Mouse (Mus musculus) lung, postnatal 14 days (tissue): ENCODE data around the gene Klhl3.

Source experiments
- DNase-seq: peaks from one replicate; pipeline ENCODE4 v3.0.0; 2021

The Klhl3 gene

DNA sequence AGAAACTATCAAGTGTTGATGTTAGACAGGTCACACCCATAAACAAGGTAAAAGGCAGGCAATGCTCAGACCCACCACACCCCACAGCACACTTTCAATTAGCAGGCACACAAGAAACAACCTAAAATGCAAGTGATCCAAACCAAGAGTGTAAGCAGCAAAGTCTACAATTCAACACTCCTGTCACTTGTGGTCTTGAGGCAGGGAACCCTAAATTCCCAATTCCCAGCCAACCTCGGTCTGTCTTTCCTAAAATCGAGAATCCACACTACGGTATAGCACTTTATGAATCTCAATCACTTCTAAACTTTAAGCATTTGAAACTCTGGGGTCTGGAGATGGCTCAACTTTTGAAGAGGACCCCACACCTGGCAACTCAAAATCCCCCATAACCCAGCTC lies 10.9 kb upstream of the Klhl3 start:
- DNase-seq, result no peak

DNA sequence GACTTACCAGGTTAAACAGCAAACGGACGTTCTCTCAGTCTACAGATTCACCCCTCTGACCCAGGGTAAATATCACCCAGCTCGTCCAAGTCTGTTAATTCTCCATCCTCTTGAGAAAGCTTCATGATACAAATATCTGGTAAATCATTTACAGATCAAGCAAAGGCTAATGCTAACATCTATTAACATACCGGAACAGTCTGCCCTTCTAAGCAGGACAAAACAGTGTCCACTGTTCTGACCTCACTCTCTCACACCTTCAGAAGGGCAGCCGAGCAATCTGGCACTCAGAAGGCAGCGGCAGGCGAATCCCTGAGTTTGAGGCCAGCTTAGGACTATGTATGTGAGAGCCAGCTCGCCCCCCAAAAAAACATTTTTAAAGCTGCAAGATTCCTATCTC lies 10.0 kb upstream of the Klhl3 start:
- DNase-seq, result no peak

DNA sequence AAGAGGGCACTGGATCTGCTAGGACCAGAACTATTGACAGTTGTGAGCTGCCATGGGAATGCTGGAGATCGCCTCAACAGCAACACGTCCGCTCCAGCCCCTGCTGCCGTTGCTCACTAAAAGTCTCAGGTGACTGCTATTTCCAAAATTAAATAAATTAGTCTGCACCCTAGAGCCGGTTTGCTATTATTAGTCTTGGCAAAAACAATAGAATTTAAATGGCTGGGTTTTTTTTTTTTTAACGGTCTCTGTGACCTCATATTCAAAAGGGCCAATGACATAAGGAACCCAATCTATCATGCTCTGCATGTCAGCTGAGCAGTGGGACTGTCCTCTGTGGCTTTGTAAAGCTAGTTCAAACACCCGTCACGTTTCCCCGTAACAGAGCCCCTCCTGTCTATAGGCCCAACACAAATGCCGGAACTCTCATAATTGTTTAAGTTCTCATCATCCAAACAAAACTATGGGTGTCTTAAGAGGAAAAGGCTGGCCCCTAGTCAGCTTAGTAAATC lies 9.4 kb upstream of the Klhl3 start:
- no peak for DNase-seq

DNA sequence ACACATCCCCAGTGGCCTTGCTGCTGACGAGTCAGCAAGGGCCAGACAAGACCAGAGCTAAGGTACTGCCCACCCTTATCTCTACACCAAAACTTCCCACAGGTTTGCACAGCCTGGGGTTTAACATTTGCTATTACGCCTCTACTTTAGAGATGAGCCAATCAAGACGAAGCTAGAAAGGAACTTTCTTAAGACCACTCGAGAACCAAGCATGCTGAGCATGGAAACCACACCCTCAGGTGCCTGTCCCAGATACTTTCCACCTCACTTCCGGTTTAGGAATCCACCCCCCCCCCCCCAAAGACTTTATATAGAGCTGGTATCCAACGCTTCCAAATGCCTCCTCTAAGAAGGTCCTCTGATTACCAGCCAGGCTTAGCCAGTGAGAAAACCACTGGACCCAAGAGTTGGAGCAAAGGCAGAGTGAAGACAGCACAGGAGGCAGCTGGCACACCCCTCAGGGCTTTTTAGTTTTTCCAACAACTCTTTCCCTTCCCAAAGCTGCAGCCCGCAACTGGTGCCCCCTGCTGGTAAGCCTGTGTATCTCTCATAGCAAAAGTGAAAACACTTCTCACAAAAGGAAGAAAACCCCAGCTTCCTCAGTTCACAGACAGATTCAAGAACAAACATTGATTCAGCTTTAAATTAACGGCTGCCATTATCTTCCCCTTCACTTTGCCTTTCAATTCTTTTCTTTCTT lies 4.1 kb upstream of the Klhl3 start:
- DNase-seq, result peak; percentile 81

DNA sequence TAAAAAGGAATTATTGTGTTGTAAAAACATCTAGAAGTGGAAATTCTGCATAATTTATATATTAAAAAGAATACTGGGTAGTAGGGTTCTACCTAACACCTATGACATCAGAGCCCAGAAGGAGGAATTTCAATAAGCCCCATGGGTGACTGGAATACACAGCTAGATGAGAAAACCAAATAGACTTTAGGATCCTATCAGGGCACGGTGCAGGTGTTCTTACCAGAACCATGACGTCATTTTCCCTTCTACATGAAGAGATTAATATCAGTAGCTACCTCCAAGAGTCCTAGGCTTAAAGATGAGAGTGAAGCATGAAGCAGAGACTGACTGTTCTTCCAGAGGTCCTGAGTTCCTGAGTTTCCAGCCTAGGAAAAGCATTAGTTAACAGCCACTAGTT lies 3.4 kb upstream of the Klhl3 start:
- no peak for DNase-seq

DNA sequence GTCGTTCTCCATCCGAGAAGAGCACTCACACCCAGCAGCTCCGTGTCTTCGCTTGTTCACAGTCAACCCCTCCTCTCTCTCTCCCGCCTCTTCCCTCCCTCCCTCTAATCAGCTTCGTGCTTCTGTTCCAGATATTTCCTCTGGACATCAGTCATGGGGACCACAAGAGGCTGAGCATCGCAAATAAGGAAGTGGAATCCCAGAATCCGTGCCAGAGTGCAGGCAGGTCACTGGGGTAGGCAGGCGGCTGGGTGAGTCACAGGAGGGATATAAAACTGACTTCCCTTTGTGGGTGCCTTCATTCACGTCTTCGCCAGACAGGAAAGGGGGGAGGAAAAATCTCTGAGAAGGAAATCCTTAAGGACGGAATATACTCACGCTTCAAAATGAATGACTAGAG lies 1.8 kb upstream of the Klhl3 start:
- peak; percentile 49 for DNase-seq

DNA sequence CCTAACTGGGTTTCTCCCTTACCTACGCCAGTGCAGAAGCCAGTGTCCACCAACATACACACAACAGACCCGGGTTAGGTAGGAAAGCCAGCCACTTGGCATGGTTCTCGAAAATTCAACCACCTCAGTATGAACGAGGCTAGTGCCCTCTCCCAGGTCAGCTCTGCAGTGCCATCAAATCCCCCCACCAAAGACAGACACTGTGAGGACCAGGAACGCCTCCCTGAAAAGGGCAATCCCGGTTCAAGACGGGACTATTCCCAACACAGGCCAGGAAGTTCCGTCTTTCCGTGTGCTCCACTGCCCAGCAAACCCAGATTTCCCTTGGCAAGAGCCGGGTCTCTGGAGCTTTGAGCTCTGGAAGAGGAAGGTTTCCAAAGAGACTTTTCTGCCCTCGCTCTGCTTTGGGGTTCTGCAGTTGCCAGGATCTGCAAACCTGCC lies 771 bp downstream of the Klhl3 start:
- no peak for DNase-seq

DNA sequence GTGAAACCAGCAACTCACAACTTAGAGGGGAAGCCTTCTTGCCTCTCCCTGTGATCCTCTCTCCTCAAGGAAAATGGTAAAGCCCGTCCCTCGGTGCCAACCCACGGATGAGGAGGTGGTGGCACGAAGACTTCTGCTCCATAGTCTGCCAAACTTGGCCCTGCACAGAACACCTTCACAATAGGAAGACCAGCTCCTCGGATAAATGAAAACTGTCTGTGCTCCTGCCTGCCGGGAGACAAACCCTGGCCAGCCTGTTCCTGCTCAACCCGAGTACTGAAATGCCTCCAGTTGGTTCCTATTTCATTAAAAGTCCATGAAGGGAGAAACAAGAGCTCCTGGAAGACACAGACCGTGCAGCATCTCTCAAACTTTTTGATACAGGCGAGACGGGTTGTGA lies 1.2 kb downstream of the Klhl3 start:
- no peak for DNase-seq

DNA sequence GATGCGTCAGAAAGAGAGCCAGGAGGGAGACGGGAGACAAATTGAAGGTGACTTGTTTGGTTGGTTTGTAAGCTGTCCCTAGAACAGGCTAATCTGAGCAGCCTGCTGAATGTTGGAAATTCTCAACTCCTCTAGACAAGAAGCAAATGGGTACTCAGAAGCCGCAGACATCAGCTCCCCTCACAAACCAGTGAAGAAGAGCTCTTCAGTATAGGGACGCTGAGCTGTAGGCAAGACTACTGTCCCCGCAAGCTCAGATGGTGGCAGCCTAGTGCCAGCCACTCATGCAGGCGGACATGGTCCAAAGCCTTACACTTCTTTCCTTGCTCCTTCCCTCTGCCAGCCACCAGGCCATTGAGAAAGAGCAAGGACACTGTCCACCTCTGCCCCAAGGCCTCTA lies 2.1 kb downstream of the Klhl3 start:
- DNase-seq, result no peak

DNA sequence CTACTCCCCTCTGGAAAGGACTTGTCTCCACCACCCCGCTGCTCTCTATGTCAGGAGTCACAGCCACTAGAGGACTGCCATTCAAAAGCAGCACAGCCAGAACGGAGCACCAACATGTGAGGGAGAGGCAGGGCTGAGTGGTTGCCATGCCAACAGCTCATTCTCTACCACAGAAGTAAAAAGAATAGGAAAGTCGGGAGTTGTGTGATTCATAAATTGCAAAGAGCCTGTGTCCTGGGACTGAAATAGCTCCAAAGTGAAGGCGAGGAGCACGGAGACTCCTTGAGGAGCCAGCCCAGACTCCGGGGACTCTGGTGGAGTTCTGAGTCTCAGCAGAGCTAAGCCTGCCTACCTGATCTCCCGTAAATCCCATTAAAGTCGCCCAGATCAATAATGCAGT lies 22.7 kb downstream of the Klhl3 start:
- no peak for DNase-seq

DNA sequence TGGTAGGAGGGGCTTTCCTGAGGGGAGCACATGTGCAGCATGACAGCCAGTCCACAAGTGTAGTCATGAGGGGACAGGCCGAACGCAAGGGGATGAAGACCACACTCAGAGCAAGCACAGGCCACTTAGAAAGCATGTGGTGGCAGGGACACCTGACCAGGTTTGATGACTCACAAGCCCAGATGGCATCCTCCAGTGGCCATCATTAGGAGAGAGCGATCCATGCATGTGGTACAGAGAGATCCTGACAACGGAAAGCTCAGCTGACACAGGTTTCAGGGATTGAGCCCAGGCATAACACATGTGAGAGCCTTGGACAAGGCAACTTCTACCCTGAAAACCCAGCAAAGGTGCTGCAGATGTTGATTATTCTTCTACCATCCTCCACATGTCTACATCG lies 29.0 kb downstream of the Klhl3 start:
- DNase-seq, result no peak

DNA sequence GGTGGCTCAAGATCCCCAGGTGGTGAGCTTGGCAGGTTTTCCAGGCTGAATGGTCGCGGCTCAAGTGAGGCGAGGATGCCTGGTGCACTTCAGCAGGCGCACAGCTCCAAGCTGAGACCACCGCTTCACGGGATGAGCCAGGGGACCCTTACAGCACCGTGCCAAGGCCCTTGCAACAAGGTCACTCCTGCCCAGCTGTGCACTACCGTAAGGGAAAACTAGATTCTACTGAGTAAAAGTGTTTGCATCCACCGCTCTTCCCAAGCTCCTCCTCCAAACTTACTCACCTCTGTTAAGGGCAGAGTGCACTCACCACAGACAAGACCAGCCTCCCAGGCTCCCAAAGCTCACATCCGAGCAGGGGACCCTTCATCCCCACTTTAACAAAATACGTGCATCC lies 29.9 kb downstream of the Klhl3 start:
- DNase-seq, result no peak

DNA sequence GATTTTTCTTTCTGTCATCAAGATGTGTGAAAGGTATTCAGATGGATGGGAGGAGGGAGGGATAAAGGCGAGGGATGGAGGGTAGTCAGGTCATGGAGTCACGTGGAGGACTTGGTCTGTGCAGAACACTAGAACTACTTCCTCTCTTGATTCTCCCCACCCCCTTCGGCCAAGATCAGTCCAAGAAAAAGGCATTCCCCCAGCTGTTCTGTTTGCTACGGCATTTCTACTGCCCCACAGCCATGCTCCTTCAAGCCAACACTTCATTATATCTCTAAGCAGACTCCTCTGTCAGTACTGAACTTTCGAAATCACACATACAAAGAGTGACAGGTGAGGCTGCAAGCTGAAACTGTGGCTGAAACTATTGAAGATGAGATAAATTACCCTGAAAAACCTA lies 30.3 kb downstream of the Klhl3 start:
- DNase-seq, result peak; percentile 31

DNA sequence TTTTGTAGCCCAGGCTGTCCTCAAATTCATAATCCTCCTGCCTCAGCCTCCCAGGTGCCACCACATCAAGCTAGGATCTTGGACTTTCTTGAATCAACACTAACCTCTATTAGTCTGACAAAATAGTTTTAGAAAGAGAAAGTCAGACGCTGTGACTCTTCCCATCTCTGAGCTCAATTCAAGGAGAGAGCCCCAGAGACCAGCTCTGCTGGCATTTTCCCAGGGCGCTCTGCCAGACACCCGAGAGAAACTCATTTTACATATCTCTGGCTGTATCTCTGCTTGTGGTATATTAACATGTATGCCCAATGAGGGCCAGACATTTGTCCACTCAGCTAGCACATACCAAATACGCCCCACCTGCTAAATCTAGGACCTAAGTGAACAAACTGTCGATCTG lies 35.0 kb downstream of the Klhl3 start:
- DNase-seq, result no peak

DNA sequence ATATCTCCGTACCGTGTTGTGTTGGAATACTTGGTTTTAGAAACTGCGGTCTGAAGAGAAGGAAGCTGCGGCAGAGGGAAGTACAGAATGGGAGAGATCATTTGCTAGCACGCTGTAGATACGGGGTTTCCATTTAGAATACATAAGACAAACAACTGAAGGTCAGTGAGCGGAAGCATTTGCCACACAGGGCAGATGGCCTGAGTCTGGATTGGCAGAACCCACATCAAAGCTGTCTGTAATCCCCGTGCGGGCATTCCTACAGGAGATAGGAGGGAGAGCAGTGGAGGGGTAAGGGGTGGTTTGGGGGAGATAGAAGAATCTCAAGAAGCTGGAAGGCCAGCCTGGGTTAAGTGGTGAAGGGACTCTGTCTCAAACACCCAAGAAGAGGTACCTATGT lies 38.5 kb downstream of the Klhl3 start:
- DNase-seq, result no peak

DNA sequence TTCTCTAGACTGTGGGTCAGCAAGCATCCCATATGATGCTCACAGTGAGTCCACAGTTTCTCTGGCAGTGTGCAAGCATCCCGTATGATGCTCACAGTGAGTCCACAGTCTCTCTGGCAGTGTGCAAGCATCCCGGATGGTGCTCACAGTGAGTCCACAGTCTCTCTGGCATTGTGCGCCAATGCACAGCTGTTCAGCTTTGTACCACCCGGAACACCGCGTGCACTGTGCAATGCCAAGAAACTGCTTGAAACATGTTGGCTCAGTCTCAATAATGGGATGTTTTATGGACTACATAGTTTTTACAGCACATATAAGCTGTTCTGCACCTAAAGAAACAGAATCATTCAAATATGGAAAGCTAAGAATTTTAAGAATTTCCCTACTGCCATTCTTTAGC lies 38.9 kb downstream of the Klhl3 start:
- DNase-seq, result no peak

DNA sequence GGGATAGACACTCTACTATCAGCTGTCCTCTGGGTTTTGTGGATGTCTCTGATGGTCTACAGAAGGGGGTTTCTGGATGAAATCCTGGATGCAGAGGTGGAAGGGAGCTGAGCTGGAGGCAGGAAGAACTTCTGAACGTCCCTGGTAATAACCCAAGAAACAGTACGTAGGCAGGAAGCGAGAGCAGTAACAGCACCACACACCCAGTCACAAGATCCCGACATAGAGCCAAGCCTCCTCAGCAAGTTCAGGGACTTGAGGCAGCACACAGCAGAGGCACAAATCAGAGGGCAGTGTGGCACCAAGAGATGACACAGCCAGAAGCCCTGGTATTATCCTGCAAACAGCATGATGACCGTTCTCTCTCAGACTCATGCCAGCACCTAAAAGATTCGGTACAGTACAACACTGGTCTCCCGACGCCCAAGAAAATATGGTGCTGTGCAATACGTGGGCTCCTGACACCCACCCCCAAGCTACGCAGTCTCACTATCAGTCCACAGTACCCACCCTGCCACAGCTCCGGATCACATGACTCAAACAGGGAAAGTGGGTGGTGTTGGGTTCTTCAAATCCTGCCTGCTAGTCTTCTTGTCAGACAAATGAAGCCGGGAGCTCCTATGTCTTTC lies 40.0 kb downstream of the Klhl3 start:
- DNase-seq, result no peak

DNA sequence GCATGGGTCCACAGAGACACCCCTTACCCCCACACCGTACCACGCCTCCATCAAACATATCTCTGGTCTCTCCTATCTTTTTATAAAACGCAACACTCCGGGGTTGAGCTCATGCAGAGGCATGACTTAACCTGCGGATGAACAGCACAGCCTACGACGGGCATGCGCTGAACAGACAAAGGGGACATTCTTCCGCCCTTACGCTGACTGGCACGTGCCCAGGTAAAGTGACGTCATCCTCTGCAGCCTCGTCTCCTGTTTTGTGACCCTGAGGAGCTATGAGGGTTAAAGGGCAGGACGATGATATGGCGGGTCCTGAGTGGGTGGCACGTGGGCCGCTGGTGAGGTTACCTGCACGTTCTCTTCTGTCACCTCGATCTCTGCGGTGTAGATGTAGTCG lies 42.2 kb downstream of the Klhl3 start:
- DNase-seq, result no peak

DNA sequence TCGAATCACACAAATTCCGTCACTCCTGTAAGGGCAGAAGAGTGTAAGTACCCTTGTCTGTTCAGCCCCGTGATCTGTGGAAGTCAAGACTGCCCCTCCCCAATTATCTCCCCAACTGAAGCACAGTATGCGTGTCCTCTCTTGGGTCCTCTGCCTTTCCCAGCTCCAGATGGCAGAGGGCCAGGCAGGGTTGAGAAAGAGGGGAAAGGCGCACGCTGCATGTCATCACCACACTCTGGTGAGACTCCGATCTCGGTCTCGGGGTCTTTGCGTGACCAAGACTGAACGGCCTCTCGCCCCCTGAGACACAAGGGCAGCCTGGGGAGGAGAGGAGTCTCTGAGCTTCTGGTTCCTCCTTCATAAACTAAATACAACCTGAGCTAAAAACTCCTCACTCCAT lies 42.9 kb downstream of the Klhl3 start:
- DNase-seq, result peak; percentile 45

DNA sequence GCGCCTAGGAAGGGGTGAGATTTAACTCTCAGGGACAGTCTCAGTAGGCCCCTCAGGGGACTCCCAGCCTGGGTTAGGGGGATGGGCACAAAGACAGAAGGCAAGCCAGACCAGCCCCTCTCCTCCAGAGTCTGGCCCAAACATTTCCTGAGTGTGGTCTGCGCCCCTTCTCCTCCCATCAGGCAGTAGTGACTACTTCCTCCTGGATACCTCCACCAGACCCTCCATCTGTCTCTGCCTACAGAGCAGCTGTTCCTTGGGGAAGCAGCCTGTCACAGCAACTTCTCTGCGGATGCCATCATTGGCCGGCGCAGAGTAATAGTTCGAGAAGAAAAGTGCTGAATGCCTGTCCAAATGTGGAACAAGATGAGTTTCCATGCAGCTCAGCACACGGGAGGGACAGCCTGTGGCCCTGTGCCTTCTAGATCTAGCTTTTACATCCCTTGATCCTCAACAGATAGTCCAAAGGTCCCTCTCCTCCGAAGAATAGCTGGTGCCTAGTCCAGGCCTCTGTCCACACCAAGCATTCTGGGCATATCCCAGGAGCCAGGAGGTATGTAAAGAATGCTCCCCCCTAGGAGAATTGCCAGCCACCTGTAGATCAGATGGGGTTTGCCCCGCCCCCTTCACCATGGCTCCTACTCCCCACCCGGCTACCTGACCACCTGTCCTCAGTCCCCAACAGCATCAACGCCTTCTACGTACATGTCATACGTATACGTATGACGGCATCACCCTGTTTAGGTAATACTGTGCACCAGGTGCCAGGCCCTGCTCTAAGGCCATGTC lies 44.8 kb downstream of the Klhl3 start:
- DNase-seq, result no peak

DNA sequence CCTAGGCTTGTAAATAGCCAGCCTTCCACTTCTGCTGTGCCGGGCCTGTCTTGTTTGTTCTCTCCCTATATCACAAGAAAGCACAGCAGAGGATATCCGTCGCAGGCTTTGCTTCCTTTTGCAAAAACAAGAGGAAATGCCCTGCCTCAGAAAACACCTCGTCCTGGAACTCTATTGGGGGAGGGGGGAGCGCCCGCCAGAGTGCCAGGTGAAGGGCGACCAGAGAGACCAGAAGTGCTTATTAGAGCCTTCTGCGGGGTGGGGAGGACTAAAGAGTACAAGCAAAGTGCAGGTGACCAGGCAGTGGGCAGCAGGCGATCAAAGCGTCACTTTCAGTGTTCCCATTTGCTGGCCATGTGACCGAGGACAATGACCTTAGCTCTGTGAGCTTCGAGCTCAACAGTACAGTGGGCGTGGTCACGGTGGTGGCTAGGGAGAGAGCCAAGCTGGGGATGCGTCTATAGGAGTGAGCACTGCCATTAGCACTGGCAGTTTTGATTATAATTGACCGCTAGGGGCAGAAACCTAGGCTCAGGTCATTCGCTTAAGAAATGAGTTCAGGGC lies 45.8 kb downstream of the Klhl3 start:
- peak; percentile 70 for DNase-seq

DNA sequence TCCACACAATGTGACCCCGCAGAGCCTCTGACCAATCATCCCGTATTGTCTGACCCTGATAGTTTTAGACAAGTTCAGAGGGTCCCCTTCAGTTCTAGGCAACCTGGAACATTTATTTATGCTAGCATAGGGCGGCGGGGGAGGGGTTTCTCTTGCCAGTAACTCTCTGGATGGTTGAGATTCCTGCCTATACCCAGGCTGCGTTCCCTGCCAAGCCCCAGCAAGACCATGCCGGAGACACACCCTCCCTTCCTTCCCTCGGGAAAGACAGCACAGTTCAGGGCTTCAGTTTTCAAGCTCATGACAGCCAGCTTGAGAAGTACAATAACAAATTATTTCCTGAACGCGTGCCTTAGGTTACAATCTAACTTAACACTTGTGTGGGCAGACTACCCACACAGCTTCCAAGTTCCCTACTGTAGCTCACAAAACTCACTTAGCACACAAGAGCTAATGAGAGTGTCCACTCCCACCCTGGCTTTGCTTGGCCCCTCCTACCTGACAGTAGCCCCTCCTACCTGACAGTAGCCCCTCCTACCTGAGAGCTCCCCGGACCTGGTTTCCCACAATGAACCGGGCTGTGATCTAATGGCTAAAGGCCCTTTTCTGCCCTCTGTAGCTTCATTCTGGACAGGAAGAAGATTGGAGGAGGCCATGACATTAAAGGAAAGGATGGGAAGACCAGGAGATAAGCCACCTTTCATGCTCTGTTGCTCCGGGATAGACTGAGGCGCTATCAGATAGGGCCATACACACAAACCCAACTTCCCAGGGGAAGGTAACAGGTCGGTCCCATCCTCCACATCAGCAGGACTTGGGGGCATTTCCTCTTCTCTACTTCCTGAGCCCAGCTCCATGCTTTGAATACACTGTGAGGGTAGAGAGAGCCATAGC lies 46.6 kb downstream of the Klhl3 start:
- DNase-seq, result peak; percentile 51

DNA sequence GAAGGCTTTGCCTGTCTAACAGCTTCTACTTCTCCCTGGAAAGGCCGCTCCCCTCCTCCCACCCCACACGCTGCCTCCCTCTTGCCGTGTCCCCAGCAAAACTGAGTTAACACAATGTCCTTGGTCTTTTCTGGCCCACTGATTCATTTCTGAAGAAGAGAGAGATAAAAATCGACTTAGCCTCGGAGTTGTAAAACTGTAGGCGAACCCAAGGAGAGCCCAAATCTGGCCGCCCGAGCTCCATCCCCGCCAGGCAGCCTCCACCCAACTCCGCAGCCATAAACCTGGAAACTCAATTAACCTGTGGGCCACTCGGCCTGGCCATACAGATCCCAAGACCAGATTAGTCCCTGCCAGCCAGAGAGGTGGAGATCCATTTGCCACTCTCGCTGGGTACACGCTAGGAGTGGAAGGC lies 47.3 kb downstream of the Klhl3 start:
- no peak for DNase-seq
